Mouse (Mus musculus): ENCODE results near the gene Gcn1l1. TPM values are rescaled to one million over a fixed set of nuclear protein-coding genes. Genes with fewer than 3 reads are reported as not detected.
A peak's percentile ranks its signal among the peaks of the same experiment; 100 is the strongest.

Gene Gcn1l1
- total and polyA plus RNA-seq, 3 experiments: 18.2 to 81.9 (median 62.9) TPM

DNA sequence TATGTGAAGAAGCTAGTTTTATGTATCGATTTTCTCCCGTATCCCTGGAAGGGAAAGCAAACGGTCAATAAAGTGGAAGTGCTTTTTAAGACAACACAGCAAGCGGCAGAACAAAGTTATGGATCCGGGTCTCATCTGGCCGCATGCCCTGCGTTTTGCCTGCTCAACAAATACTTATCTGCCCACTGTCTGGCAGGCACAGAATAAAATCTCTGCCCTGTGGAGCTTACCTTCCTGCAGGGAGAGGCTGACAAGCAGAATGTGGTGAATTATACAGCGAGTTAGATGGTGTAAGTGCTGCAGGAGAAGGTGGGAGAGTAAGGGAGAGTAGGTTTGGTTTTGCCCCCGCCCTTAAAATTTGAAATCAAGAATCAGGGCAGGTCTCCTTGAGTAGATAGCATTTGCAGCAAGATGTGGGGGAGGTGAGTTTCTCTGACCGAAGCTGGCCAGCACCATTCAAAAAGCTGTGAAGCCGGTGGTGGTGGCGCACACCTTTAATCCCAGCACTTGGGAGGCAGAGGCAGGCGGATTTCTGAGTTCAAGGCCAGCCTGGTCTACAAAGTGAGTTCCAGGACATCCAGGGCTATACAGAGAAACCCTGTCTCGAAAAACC lies 6.8 kb upstream of the Gcn1l1 start:
- Histone ChIP-seq H3K4me2 (ENCODE audit: insufficient read depth, low read depth, poor library complexity, severe bottlenecking) (no peak overlapping the region), H3K9me3 (replicated peaks; ENCODE audit: low read length) (no peaks in the 10 kb centered on the region), H3K36me3 (replicated peaks in 1 of 2; ENCODE audit: control insufficient read depth in 1 of 2, insufficient read depth in 1 of 2, low read length in 1 of 2) (peaks cover 33 to 53% of the 10 kb centered on the region in 2 experiments), H3K27me3 (replicated peaks) (no peaks in the 10 kb centered on the region), H3K4me1 (ENCODE audit: control insufficient read depth in 1 of 2, insufficient read depth in 2 of 2) (peaks cover 4 to 26% of the 10 kb centered on the region in 2 experiments; a peak in 2 of 4 replicates), H3K9ac (ENCODE audit: insufficient read depth, low read depth) (no peak overlapping the region), H3K27ac (ENCODE audit: insufficient read depth, low read depth) (no peak overlapping the region), H3K79me2 (replicated peaks; ENCODE audit: control insufficient read depth, extremely low read depth, insufficient read depth, poor library complexity, severe bottlenecking) (peaks cover 31% of the 10 kb centered on the region), H3K4me3 (replicated peaks in 1 of 3; ENCODE audit: low read depth in 2 of 3, low read length in 2 of 3, poor library complexity in 1 of 3) (no peak overlapping the region)
- in situ Hi-C loops (cut with MboI; ENCODE audit: low pct_ligation_motif_present, low pct_unique_long_range_greater_than_20kb, low sequenced_read_pairs): no loop called here
- dilution Hi-C loops (cut with MboI; ENCODE audit: extremely low pct_ligation_motif_present, extremely low pct_unique_long_range_greater_than_20kb, low sequenced_read_pairs): no loop called here
- TF ChIP-seq TBP (conservative IDR thresholded peaks at IDR 0.05; ENCODE audit: low read depth, low read length) (no peak), POLR2A (IDR thresholded peaks at IDR 0.05; ENCODE audit: low read depth, low read length) (no peak), GABPA (IDR thresholded peaks at IDR 0.05; ENCODE audit: insufficient replicate concordance, low read depth, low read length) (no peak)
- DNase-seq (ENCODE audit: extremely low read depth): no peak

DNA sequence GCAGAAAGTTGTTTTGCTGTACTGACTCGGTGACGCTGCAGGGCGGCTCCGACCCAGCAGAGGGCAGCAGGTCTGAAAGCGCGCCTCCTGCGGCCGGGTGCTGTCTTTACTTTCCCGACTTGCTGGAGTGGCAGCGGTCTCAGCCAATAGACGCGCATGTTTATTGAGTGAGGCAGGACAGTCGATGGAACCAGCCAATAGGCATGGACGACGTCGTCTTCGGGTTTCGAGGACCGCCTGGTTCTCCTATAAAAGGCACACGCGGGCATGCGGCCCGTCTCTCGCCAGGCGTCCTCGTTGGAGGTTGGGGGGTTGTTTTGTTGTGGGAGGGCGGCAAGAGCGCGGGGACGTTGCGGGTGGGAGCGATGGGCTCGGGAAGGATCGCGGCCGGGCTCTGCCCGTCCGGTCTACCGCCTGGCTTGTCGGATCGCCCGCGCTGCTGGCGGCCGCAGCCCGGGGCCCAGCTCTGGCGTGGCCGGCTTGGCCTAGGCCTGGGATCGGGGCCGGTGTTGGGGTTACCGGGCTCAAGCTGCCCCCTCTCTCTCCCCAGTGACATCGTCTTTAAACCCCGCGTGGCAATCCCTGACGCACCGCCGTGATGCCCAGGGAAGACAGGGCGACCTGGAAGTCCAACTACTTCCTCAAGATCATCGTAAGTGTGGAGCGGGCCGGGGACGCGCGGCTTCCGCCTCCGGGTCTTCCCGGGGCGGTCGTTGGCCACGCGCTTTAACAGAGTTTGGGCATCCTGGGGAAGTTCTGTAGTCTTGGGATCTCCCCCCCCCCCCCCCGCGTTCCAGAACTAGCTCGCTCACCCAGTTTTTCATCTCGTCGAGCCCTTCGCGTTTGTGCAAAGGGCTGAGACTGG lies 5.6 kb upstream of the Gcn1l1 start, which contains the start of gene Rplp0:
Gene Rplp0 (plus strand): TSS at position 231 of the 865 bp plus-strand sequence.
- DNase-seq (ENCODE audit: extremely low read depth): peak; percentile 99
- no peaks in the 10 kb centered on the region for H3K27me3 ChIP-seq (replicated peaks)
- peak within 1 kb of the TSS; percentile 75 to 91 (median 91) for H3K4me3 ChIP-seq (replicated peaks in 1 of 3; ENCODE audit: low read depth in 2 of 3, low read length in 2 of 3, poor library complexity in 1 of 3)
- peak within 1 kb of the TSS; percentile 60 for H3K27ac ChIP-seq (ENCODE audit: insufficient read depth, low read depth)
- peaks cover 4 to 33% of the 10 kb centered on the region in 2 experiments; a peak in 3 of 4 replicates for H3K4me1 ChIP-seq (ENCODE audit: control insufficient read depth in 1 of 2, insufficient read depth in 2 of 2)
- H3K9me3 ChIP-seq (replicated peaks; ENCODE audit: low read length): no peaks in the 10 kb centered on the region
- peak within 1 kb of the TSS; percentile 94 for H3K9ac ChIP-seq (ENCODE audit: insufficient read depth, low read depth)
- in situ Hi-C loops (cut with MboI; ENCODE audit: low pct_ligation_motif_present, low pct_unique_long_range_greater_than_20kb, low sequenced_read_pairs) (no loop called here), dilution Hi-C loops (cut with MboI; ENCODE audit: extremely low pct_ligation_motif_present, extremely low pct_unique_long_range_greater_than_20kb, low sequenced_read_pairs) (no loop called here)
- H3K36me3 ChIP-seq (replicated peaks in 1 of 2; ENCODE audit: control insufficient read depth in 1 of 2, insufficient read depth in 1 of 2, low read length in 1 of 2): peaks cover 29 to 50% of the 10 kb centered on the region in 2 experiments
- H3K79me2 ChIP-seq (replicated peaks; ENCODE audit: control insufficient read depth, extremely low read depth, insufficient read depth, poor library complexity, severe bottlenecking): peaks cover 31% of the 10 kb centered on the region
- TF ChIP-seq BHLHE40 (IDR thresholded peaks at IDR 0.05; ENCODE audit: low read depth, low read length) (no peak), TCF12 (IDR thresholded peaks at IDR 0.05; ENCODE audit: low read depth, low read length) (peak; percentile 89), MAX (IDR thresholded peaks at IDR 0.05; ENCODE audit: low read length) (peak; percentile 96), KAT2A (IDR thresholded peaks at IDR 0.05; ENCODE audit: insufficient replicate concordance, low read length) (peak; percentile 52; the same call in 1 of the 2 replicates), MYC (IDR thresholded peaks at IDR 0.05; ENCODE audit: low read depth, low read length) (peak; percentile 97), JUND (conservative IDR thresholded peaks at IDR 0.05; ENCODE audit: low read depth, low read length) (no peak), POLR2A (IDR thresholded peaks at IDR 0.05; ENCODE audit: low read depth, low read length) (peak; percentile 100), MXI1 (IDR thresholded peaks at IDR 0.05; ENCODE audit: low read depth, low read length) (peak; percentile 88), HCFC1 (IDR thresholded peaks at IDR 0.05; ENCODE audit: low read depth, low read length) (peak; percentile 84), UBTF (IDR thresholded peaks at IDR 0.05; ENCODE audit: low read depth, low read length) (no peak), MEF2A (IDR thresholded peaks at IDR 0.05; ENCODE audit: borderline replicate concordance, low read depth, low read length) (peak; percentile 47; the same call in 1 of the 2 replicates), ZKSCAN1 (IDR thresholded peaks at IDR 0.05; ENCODE audit: borderline replicate concordance, low read depth, low read length) (no peak), NELFE (IDR thresholded peaks at IDR 0.05; ENCODE audit: low read depth, low read length) (peak; percentile 100), USF2 (conservative IDR thresholded peaks at IDR 0.05; ENCODE audit: low read depth, low read length) (no peak), GABPA (IDR thresholded peaks at IDR 0.05; ENCODE audit: insufficient replicate concordance, low read depth, low read length) (peak; percentile 92), ELF1 (IDR thresholded peaks at IDR 0.05; ENCODE audit: low read depth, low read length) (peak; percentile 59), CTCF (conservative IDR thresholded peaks at IDR 0.05 in 1 of 2, IDR thresholded peaks at IDR 0.05 in 1 of 2; ENCODE audit: low read depth in 2 of 2, low read length in 2 of 2) (peak; percentile 24 to 99; a peak in 2 of 4 replicates), POLR2AphosphoS2 (IDR thresholded peaks at IDR 0.05; ENCODE audit: low read depth, low read length) (peak; percentile 94; the same call in 1 of the 2 replicates), ZMIZ1 (IDR thresholded peaks at IDR 0.05; ENCODE audit: low read depth, low read length) (peak; percentile 99), CHD2 (IDR thresholded peaks at IDR 0.05; ENCODE audit: low read length) (peak; percentile 92), IRF4 (IDR thresholded peaks at IDR 0.05; ENCODE audit: low read depth, low read length) (peak; percentile 69; the same call in 1 of the 2 replicates), SMC3 (IDR thresholded peaks at IDR 0.05; ENCODE audit: low read depth, low read length) (peak; percentile 41), SIN3A (IDR thresholded peaks at IDR 0.05; ENCODE audit: low read length) (peak; percentile 63; the same call in 1 of the 2 replicates), TBP (conservative IDR thresholded peaks at IDR 0.05; ENCODE audit: low read depth, low read length) (peak; percentile 98)
- peak within 1 kb of the TSS; percentile 35 for H3K4me2 ChIP-seq (ENCODE audit: insufficient read depth, low read depth, poor library complexity, severe bottlenecking)
